Comparison of ENCODE assay signal across 13 mouse cellular contexts in genomic region chr5:78251491-78251890, GRCm38 (mm10).
"Had no signal": no experiment of that assay in that cellular context is flagged by ENCODE, and none has a peak within 500 bp of the region (broad histone marks: within the 10 kb centered on the region; RNA-seq: fewer than 3 reads in every experiment).

No protein-coding gene starts in this region.

- DNase-seq: kidney, adult 2 months; kidney, postnatal 10 days; kidney, postnatal 36 days; layer of hippocampus, postnatal 36 days; liver, embryonic 13.5 days; lung, adult 2 months; lung, postnatal 14 days; lung, postnatal 4 days; midbrain, embryonic 14.5 days; right cerebral cortex, postnatal 4 days; thymus, postnatal 36 days had no signal

- ATAC-seq: inflammation-experienced regulatory T-cells, adult 6 months; intestine, embryonic 16.5 days had no signal
